Mouse (Mus musculus): ENCODE data around the gene Kif3b.

DNA sequence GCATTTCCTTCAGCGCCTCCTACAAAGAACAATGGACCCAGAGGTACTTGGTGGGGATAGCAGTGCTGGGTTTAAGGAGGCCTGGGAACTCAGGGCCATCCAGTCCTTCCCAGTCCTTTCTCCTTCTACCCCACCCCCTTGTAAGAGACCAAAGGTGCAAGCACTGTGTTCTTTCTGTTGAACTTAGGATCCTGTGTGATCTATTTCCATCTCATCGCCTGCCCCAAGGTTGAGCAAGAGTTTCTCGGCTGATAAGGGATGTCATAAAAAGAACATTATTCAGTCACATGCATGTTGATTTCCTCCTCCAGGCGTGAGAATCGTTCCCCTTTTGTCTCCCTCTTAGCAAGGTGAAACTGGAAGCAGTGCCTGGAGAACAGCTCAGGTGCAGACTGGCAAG lies 41.5 kb upstream of the Kif3b start:
- TF ChIP-seq EP300 (IDR thresholded peaks at IDR 0.05; ENCODE audit: low read depth) (no peak), CTCF (IDR thresholded peaks at IDR 0.05; ENCODE audit: low read depth) (no peak)
